7 mouse cellular contexts compared by ENCODE assay signal in the genomic region with DNA sequence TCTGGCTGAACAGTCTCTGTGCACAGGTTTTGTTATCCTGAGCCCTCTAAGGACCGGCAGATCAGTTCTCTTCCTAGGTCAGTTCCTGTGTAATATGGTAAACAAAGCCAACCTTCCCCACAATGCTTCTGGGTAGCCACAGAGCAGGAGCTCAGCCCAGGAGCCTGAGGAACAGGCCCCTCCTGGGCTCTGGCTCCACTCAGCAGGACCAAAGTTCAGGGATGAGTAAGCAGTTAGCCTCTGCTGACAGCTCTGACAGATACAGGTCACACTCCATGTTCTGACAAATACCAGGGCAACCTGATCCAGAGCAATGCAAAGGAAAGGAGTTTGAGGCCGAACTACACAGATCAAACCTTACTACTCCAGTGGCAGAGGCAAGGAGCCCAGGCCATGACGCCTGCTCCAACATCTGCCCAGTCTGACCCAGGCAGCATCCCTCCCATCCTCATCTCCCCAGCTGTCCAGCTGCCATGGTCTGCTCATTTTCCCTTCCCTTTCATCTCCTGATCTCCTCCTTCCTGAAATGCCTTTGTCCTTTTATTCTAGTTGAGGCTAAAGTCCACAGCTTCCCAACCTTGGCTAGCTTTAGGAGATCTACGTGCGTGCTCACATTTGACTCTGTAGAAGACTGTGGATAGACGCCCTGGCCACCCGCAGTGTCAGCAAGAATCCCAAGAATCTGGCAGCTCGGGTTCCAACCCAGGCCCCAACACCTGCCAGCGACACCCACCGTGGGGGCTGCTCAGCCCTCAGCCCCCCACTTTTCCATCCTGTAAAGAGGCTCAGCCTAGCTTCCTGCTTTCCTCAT. TPM values are rescaled to one million over a fixed set of nuclear protein-coding genes. Genes with fewer than 3 reads are reported as not detected.
DNase-seq lines count a peak whose midpoint lies in the region; ATAC-seq lines count a peak whose summit lies in the region.

No protein-coding gene starts in this region.

- peaks cover 23% of the 10 kb centered on the region; the same call in 1 of the 2 replicates for H3K4me1 ChIP-seq in hindbrain, embryonic 13.5 days (replicated peaks)
- peaks cover 5% of the 10 kb centered on the region for H3K4me1 ChIP-seq in hindbrain, embryonic 16.5 days (ENCODE audit: control insufficient read depth, insufficient read depth, low read depth, low read length)
- H3K4me1 ChIP-seq in intestine, embryonic 15.5 days (replicated peaks) = peaks cover 21% of the 10 kb centered on the region
- peaks cover 25% of the 10 kb centered on the region for H3K4me1 ChIP-seq in limb, embryonic 15.5 days

- no peak for DNase-seq in ovary, postnatal 10 days (ENCODE audit: low spot score)
- no peak for DNase-seq in right cerebral cortex, adult 2 months (ENCODE audit: low spot score in 2 of 2)
- no peak for DNase-seq in left cerebral cortex, postnatal 25 days (ENCODE audit: low spot score in 2 of 2)

- no peaks in the 10 kb centered on the region for H3K27me3 ChIP-seq in hindbrain, embryonic 13.5 days
- H3K27me3 ChIP-seq in hindbrain, embryonic 16.5 days (replicated peaks; ENCODE audit: control insufficient read depth, insufficient read depth, low read length) = no peaks in the 10 kb centered on the region
- no peaks in the 10 kb centered on the region for H3K27me3 ChIP-seq in intestine, embryonic 15.5 days (replicated peaks)
- no peaks in the 10 kb centered on the region for H3K27me3 ChIP-seq in limb, embryonic 15.5 days

- 56% methylated on average over 10 of the region's 10 CpGs for WGBS in hindbrain, embryonic 13.5 days
- WGBS in hindbrain, embryonic 16.5 days = 61% methylated on average over 10 of the region's 10 CpGs
- WGBS in intestine, embryonic 15.5 days = 27% methylated on average over 10 of the region's 10 CpGs
- WGBS in limb, embryonic 15.5 days = 35% methylated on average over 10 of the region's 10 CpGs

- H3K4me2 ChIP-seq in hindbrain, embryonic 13.5 days = no peak overlapping the region
- H3K4me2 ChIP-seq in hindbrain, embryonic 16.5 days (ENCODE audit: low read length) = no peak overlapping the region
- H3K4me2 ChIP-seq in intestine, embryonic 15.5 days (replicated peaks) = no peak overlapping the region; the same call in 1 of the 2 replicates
- H3K4me2 ChIP-seq in limb, embryonic 15.5 days = no peak overlapping the region

- H3K9ac ChIP-seq in hindbrain, embryonic 13.5 days = no peak overlapping the region
- no peak overlapping the region for H3K9ac ChIP-seq in hindbrain, embryonic 16.5 days (ENCODE audit: low read depth, low read length)
- H3K9ac ChIP-seq in intestine, embryonic 15.5 days = no peak overlapping the region
- H3K9ac ChIP-seq in limb, embryonic 15.5 days = no peak overlapping the region

- H3K36me3 ChIP-seq in hindbrain, embryonic 13.5 days = no peaks in the 10 kb centered on the region; the same call in 1 of the 2 replicates
- no peaks in the 10 kb centered on the region for H3K36me3 ChIP-seq in hindbrain, embryonic 16.5 days (ENCODE audit: control insufficient read depth, insufficient read depth, low read length)
- no peaks in the 10 kb centered on the region for H3K36me3 ChIP-seq in intestine, embryonic 15.5 days
- H3K36me3 ChIP-seq in limb, embryonic 15.5 days = no peaks in the 10 kb centered on the region

- no peaks in the 10 kb centered on the region for H3K9me3 ChIP-seq in hindbrain, embryonic 13.5 days
- no peaks in the 10 kb centered on the region for H3K9me3 ChIP-seq in hindbrain, embryonic 16.5 days (ENCODE audit: control insufficient read depth, low read length)
- no peaks in the 10 kb centered on the region for H3K9me3 ChIP-seq in intestine, embryonic 15.5 days
- no peaks in the 10 kb centered on the region for H3K9me3 ChIP-seq in limb, embryonic 15.5 days

- H3K4me3 ChIP-seq in hindbrain, embryonic 13.5 days = no peak overlapping the region
- no peak overlapping the region for H3K4me3 ChIP-seq in hindbrain, embryonic 16.5 days (ENCODE audit: low read length)
- no peak overlapping the region for H3K4me3 ChIP-seq in intestine, embryonic 15.5 days (replicated peaks)
- no peak overlapping the region for H3K4me3 ChIP-seq in limb, embryonic 15.5 days

- no peak for ATAC-seq in hindbrain, embryonic 13.5 days (ENCODE audit: low FRiP score)
- ATAC-seq in hindbrain, embryonic 16.5 days = no peak
- ATAC-seq in intestine, embryonic 15.5 days = peak; percentile 92
- ATAC-seq in limb, embryonic 15.5 days (ENCODE audit: insufficient number of reproducible peaks, low FRiP score, low TSS enrichment, low read depth) = no peak

- intact Hi-C loops in left cerebral cortex, postnatal 25 days (cut with DNase I) = no loop called here

- 0 out of 2 replicates have a peak overlapping the region, but pooled peaks have one; percentile 12 for H3K27ac ChIP-seq in hindbrain, embryonic 13.5 days
- H3K27ac ChIP-seq in hindbrain, embryonic 16.5 days (ENCODE audit: low read depth, low read length) = no peak overlapping the region
- H3K27ac ChIP-seq in intestine, embryonic 15.5 days = peak overlapping the region; percentile 48; the same call in 1 of the 2 replicates
- peak overlapping the region; percentile 17; the same call in 1 of the 2 replicates for H3K27ac ChIP-seq in limb, embryonic 15.5 days

RNA-seq across cellular contexts. Expression of a gene that starts 57.2 kb away (rescaled TPM):
- 21.3 and 21.7 TPM in 2 replicates for polyA plus RNA-seq in hindbrain, embryonic 13.5 days (2015; fragmentation: Nextera tagmentation; extraction: Ambion mirVana)
- polyA plus RNA-seq in hindbrain, embryonic 16.5 days (2015; fragmentation: Nextera tagmentation; extraction: Ambion mirVana) = 29.5 and 38.4 TPM in 2 replicates
- polyA plus RNA-seq in intestine, embryonic 15.5 days (2015; fragmentation: Nextera tagmentation; extraction: Ambion mirVana) = 10.4 and 11.1 TPM in 2 replicates
- polyA plus RNA-seq in limb, embryonic 15.5 days (2015; fragmentation: Nextera tagmentation; extraction: Ambion mirVana) = 10.4 and 10.9 TPM in 2 replicates
- total RNA-seq in left cerebral cortex, postnatal 25 days (2021) = 100 to 1,000 TPM; 116 to 117 TPM
